Mouse (Mus musculus): ENCODE data around the gene Fgfr2. TPM values are rescaled to one million over a fixed set of nuclear protein-coding genes. Genes with fewer than 3 reads are reported as not detected.
"Not testable (repeated sequence)": the region's sequence is repeated elsewhere in the genome, so short reads cannot be mapped to it uniquely, and the experiment has no call there.

Gene Fgfr2
- polyA plus RNA-seq, 1 experiment from 2014 or later: 123 TPM

GRCm38 (mm10) chr7:131068191-131068590, 2055.0 kb downstream of the Fgfr2 start:
- not testable (repeated sequence) for H3K36me3 ChIP-seq; H3K4me2 ChIP-seq (replicated peaks); H3K27ac ChIP-seq; H3K9ac ChIP-seq; H3K27me3 ChIP-seq; H3K4me3 ChIP-seq; H3K4me1 ChIP-seq; ATAC-seq (ENCODE audit: low FRiP score, low read depth); H3K9me3 ChIP-seq
- 0% methylated on average over 1 of the region's 1 CpGs for WGBS

- WGBS: 85% methylated on average over 2 of the region's 2 CpGs
- H3K4me1 ChIP-seq: no peaks in the 10 kb centered on the region
These were observed 2060.6 kb downstream of the Fgfr2 start for GRCm38 (mm10) chr7:131062541-131062940.

GRCm38 (mm10) chr7:131059808-131060207, 2063.3 kb downstream of the Fgfr2 start:
- not testable (repeated sequence) for H3K27ac ChIP-seq; H3K4me1 ChIP-seq; H3K36me3 ChIP-seq; H3K9me3 ChIP-seq; H3K9ac ChIP-seq; H3K4me2 ChIP-seq (replicated peaks); H3K4me3 ChIP-seq; H3K27me3 ChIP-seq; ATAC-seq (ENCODE audit: low FRiP score, low read depth)
- WGBS: 65% methylated on average over 2 of the region's 2 CpGs

More at GRCm38 (mm10) chr7:131062541-131062940, 2060.6 kb downstream of the Fgfr2 start:
- H3K36me3 ChIP-seq: no peaks in the 10 kb centered on the region
- H3K27me3 ChIP-seq: no peaks in the 10 kb centered on the region
- H3K4me2 ChIP-seq (replicated peaks): no peak overlapping the region
- no peaks in the 10 kb centered on the region for H3K9me3 ChIP-seq
- no peak for ATAC-seq (ENCODE audit: low FRiP score, low read depth)
- H3K9ac ChIP-seq: no peak overlapping the region
- H3K4me3 ChIP-seq: no peak overlapping the region
- H3K27ac ChIP-seq: no peak overlapping the region

- not testable (repeated sequence) for H3K27ac ChIP-seq; ATAC-seq (ENCODE audit: low FRiP score, low read depth); H3K4me3 ChIP-seq; H3K4me1 ChIP-seq; H3K9me3 ChIP-seq; H3K9ac ChIP-seq; H3K36me3 ChIP-seq; H3K4me2 ChIP-seq (replicated peaks); H3K27me3 ChIP-seq
- 83% methylated on average over 9 of the region's 9 CpGs for WGBS
These were observed 2065.2 kb downstream of the Fgfr2 start for GRCm38 (mm10) chr7:131057918-131058317.

GRCm38 (mm10) chr7:131054808-131055370, 2068.3 kb downstream of the Fgfr2 start:
- ATAC-seq (ENCODE audit: low FRiP score, low read depth): no peak
- Histone ChIP-seq H3K4me3 (no peak overlapping the region), H3K27ac (no peak overlapping the region), H3K4me1 (no peaks in the 10 kb centered on the region), H3K9me3 (no peaks in the 10 kb centered on the region), H3K9ac (no peak overlapping the region), H3K36me3 (no peaks in the 10 kb centered on the region), H3K27me3 (no peaks in the 10 kb centered on the region), H3K4me2 (replicated peaks) (no peak overlapping the region)

GRCm38 (mm10) chr7:131049829-131050228, 2073.3 kb downstream of the Fgfr2 start:
- H3K9me3 ChIP-seq; H3K4me1 ChIP-seq; H3K36me3 ChIP-seq; H3K4me3 ChIP-seq; H3K9ac ChIP-seq; ATAC-seq (ENCODE audit: low FRiP score, low read depth); H3K27ac ChIP-seq; H3K27me3 ChIP-seq; H3K4me2 ChIP-seq (replicated peaks): not testable (repeated sequence)
- 75% methylated on average over 8 of the region's 8 CpGs for WGBS

- not testable (repeated sequence) for H3K9me3 ChIP-seq; H3K4me1 ChIP-seq; H3K36me3 ChIP-seq; H3K9ac ChIP-seq; H3K4me2 ChIP-seq (replicated peaks); ATAC-seq (ENCODE audit: low FRiP score, low read depth); H3K27me3 ChIP-seq; H3K27ac ChIP-seq; H3K4me3 ChIP-seq
- 33% methylated on average over 3 of the region's 3 CpGs for WGBS
These were observed 2077.8 kb downstream of the Fgfr2 start for GRCm38 (mm10) chr7:131045258-131045835.

- H3K27me3 ChIP-seq: no peaks in the 10 kb centered on the region
- no peaks in the 10 kb centered on the region for H3K4me1 ChIP-seq
- no peak overlapping the region for H3K9ac ChIP-seq
- 58% methylated on average over 1 of the region's 1 CpGs for WGBS
- H3K9me3 ChIP-seq: no peaks in the 10 kb centered on the region
- H3K4me3 ChIP-seq: no peak overlapping the region
- ATAC-seq (ENCODE audit: low FRiP score, low read depth): no peak
- no peak overlapping the region for H3K27ac ChIP-seq
- no peaks in the 10 kb centered on the region for H3K36me3 ChIP-seq
- H3K4me2 ChIP-seq (replicated peaks): no peak overlapping the region
These were observed 2080.5 kb downstream of the Fgfr2 start for GRCm38 (mm10) chr7:131042657-131043056.

- WGBS: 80% methylated on average over 8 of the region's 8 CpGs
- H3K9ac ChIP-seq; H3K36me3 ChIP-seq; H3K4me2 ChIP-seq (replicated peaks); H3K27ac ChIP-seq; ATAC-seq (ENCODE audit: low FRiP score, low read depth); H3K4me3 ChIP-seq; H3K4me1 ChIP-seq; H3K27me3 ChIP-seq; H3K9me3 ChIP-seq: not testable (repeated sequence)
These were observed 2082.4 kb downstream of the Fgfr2 start for GRCm38 (mm10) chr7:131040760-131041159.

GRCm38 (mm10) chr7:131037083-131037482, 2086.1 kb downstream of the Fgfr2 start:
- WGBS: 94% methylated on average over 2 of the region's 2 CpGs
- no peaks in the 10 kb centered on the region for H3K4me1 ChIP-seq

GRCm38 (mm10) chr7:131036396-131036795, 2086.8 kb downstream of the Fgfr2 start:
- Histone ChIP-seq H3K27ac (no peak overlapping the region), H3K9me3 (no peaks in the 10 kb centered on the region), H3K4me2 (replicated peaks) (no peak overlapping the region), H3K9ac (no peak overlapping the region), H3K4me1 (no peaks in the 10 kb centered on the region), H3K27me3 (no peaks in the 10 kb centered on the region), H3K4me3 (no peak overlapping the region), H3K36me3 (no peaks in the 10 kb centered on the region)
- no peak for ATAC-seq (ENCODE audit: low FRiP score, low read depth)
- 76% methylated on average over 3 of the region's 3 CpGs for WGBS

More at GRCm38 (mm10) chr7:131037083-131037482, 2086.1 kb downstream of the Fgfr2 start:
- H3K27ac ChIP-seq: no peak overlapping the region
- no peak overlapping the region for H3K4me3 ChIP-seq
- H3K36me3 ChIP-seq: no peaks in the 10 kb centered on the region
- no peak overlapping the region for H3K4me2 ChIP-seq (replicated peaks)
- H3K27me3 ChIP-seq: no peaks in the 10 kb centered on the region
- ATAC-seq (ENCODE audit: low FRiP score, low read depth): no peak
- H3K9me3 ChIP-seq: no peaks in the 10 kb centered on the region
- H3K9ac ChIP-seq: no peak overlapping the region

GRCm38 (mm10) chr7:131031755-131032154, 2091.4 kb downstream of the Fgfr2 start, which contains the start of gene Dmbt1:
Dmbt1 (plus strand) TSS chr7:131032053.
- H3K4me1 ChIP-seq: no peaks in the 10 kb centered on the region
- H3K27ac ChIP-seq: no peak within 1 kb of the TSS
- H3K27me3 ChIP-seq: no peaks in the 10 kb centered on the region
- H3K9me3 ChIP-seq: no peaks in the 10 kb centered on the region
- no peak within 1 kb of the TSS for H3K4me2 ChIP-seq (replicated peaks)
- no peak within 1 kb of the TSS for H3K9ac ChIP-seq
- H3K4me3 ChIP-seq: no peak within 1 kb of the TSS
- ATAC-seq (ENCODE audit: low FRiP score, low read depth): no peak
- H3K36me3 ChIP-seq: no peaks in the 10 kb centered on the region
- WGBS: 73% methylated on average over 5 of the region's 5 CpGs

GRCm38 (mm10) chr7:131027557-131027956, 2095.6 kb downstream of the Fgfr2 start:
- WGBS: 74% methylated on average over 1 of the region's 1 CpGs
- Histone ChIP-seq H3K27ac (no peak overlapping the region), H3K4me1 (no peaks in the 10 kb centered on the region), H3K27me3 (no peaks in the 10 kb centered on the region), H3K9ac (no peak overlapping the region), H3K9me3 (no peaks in the 10 kb centered on the region), H3K4me3 (no peak overlapping the region), H3K4me2 (replicated peaks) (no peak overlapping the region), H3K36me3 (no peaks in the 10 kb centered on the region)
- ATAC-seq (ENCODE audit: low FRiP score, low read depth): no peak
